Mouse (Mus musculus) MN1 (cell line): ENCODE data around the gene Prkag1.

Experiments
- DNase-seq: peaks from one replicate; pipeline ENCODE4 v3.0.0-alpha.2; 2016; ENCODE audit warnings: low spot score

Prkag1 gene

DNA sequence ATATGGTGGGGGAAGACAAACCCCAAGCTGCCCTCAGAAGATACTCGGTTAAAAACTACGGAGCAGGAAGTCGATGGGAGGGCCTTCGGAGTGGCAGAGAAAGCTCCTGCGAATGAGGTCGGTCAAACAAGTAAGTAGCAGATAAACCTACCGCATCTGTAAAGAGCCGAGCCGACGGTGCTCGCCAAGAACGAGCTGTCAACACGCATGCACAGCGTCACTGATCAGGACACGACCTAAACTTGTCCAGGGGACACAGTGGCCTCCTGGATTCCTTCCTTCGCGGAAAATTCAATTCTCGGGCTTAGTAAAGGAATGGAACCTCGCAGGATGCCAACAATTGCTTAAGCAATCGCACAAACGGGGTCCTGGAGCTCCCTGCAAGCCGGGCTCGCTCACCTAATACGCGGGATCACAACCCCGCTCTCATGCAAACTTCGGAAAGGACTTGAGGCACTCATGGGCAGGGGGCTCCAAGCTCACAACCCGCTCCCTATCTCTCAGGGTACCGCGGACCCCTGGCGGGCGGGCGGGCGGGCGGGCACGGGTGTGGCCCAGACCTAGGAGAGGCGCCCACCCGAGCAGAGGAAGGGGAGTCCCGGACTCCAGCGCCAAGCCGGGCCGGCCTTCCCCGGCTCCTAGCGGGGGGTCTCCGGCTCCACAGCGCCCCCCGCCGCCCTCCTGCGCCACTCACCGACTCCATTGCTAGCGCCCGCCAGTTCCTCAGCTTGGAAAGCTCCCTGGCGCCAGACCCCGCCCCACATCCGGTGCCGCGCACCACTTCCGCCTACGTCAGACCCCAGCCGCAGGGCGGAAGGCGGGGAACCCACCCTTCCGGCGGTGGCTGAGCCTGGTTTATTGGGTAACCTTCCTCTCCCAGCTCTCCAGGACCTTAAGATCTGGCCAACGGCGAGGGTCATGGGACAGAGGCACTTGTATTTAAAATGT, at the start of gene Prkag1:
Gene Prkag1, minus strand, starts transcription at position 786 of the 948 bp plus-strand sequence.
- DNase-seq, result peak; percentile 98

DNA sequence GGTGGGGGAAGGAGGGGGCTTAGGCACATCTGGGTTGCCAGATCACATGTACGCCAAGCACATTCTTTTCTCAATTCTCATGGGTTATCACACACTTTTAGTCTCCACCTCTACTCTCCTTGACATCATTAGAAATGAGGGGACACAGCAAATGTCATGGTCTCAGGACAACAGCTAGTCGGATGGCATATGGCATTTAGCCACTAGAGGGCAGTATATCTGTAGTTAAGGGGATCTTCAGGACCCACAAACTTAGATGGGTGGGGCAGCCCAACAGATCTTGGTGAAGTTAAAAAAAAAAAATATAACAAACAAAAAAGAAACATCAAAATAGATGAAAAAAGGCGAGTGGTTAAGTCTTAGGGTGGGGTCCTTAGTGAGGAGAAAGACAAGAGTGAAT, 46.0 kb upstream of the Prkag1 start:
- DNase-seq, result peak; percentile 90

DNA sequence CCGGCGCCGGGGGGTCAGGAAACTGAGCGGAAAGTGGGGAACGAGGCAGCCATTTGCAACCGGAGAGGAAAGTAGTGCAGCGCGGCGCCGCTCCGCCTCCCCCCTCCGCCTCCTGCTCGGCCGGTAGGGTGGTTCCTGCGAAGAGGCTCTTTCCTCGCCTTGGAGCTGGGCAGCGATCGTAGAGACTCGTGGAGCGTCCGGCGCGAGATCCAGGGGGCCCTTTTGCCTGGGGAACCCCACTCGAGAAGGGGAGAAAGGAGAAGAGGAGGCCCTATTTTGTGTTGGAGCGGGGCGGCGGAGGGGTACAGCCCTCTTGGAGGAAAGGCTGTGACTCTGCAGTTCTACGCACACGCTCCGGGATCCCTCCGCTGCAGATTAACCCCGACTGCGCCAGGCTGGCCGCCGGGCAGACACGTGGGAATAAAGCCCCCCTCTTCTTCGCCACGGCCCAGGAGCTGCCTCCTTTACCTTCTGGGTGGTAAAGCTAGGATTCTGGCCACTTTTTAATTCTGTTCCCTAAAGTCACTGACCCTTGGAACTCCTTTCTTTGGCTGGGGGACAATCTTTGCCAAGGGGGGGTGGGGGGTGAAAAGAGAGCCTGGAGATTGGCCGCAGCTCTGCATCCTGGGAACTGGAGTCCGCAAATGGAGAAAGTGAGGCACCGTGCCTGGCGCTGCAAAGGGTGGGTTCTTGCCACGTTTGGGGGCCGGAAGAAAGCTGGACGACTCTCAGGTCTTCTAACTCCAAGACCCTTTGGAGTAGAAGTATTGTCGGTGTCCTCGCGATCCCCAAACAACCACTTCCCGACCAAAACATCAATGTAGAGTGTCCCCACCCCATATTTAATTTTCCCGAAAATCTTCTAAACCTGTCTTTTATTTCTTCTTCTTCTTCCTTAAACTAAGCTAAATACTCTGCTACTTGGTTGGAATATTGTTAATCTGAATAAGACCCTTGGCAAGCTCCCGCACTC, 40.9 kb upstream of the Prkag1 start:
- DNase-seq, result peak; percentile 98

DNA sequence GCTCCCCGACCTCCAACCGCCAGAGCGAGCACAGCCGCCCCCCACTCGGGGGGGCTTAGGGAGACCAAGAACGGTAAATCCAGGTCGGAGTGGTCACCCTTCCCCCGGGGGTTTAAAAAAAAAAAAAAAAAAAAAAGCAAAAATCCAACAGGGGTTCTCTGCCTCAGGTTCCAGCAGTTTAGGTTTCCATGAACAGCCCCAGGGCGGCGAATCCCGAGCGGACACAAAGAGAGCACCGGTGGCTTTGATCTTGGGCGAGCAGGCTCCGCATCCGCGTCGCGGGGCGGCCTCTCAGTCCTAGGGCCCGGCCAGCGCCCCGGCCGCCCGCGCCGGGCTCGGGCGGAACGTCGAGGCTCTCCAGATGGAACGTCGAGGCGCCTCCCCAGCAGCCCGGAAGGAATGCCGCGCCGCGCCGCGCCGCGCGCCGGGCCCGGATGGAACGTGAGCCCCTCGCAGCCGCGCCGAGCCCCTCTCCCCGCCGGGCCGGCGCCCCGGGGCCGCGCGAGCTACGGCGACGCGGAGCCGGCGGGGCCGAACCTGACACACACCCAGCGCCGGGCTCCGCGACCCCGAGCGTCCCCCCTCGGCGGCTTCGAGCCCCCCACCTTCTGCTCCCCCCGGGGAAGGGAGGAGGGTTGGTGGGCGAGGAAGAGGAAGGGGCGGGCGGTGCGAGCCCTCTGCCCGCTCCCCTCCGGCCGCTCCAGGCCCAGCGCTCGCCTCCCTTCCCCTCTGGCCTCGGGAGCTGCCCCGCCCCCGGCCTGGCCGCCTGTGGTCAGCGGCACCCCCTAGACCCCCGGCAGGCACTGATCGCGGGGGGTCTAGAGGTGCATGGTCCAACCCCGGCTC, 40.0 kb upstream of the Prkag1 start, which contains the start of gene Kmt2d:
Gene Kmt2d, minus strand, starts transcription at position 135 of the 846 bp plus-strand sequence.
- DNase-seq, result peak; percentile 77

DNA sequence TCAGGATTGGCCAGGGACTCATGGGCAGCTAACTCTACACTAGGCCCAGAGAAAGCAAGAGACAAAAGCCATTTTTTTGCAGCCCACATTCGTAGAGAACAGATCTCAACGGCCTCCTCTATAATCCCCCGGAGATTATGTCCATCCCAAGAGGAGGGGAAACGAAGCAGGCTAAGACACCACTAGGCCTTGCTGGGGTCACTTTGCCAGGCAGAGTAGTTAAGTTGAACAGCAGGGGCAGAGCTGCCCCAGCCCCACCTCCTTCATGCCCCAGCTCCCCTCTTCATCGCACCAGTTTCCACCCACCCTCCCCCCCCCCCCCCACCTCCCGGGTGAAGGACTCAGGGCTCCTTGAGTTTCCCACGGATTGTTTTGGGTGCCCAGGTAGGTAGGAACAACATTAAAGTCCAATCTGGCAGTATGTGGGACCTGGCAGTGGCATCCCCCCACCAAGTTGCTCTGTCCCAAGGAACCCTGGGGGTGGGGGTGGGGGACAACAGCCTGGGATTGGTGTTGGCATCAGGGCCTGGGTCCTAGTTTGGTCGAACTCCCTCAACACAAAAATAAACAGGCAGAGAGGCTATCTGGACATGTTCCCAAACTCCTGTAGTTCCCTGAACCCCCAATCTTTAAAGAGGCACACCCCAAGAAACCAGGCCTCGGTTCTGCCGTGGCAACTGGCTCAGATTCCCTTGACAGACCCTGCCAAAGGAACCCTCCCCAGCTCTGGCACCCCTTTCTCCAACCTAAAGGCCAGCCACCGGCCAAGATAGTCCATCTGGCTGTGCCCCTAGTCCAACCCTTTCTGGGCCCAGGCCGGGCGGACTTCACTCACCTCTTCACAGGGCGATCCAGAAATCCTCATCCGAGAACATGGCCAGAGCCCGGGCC, 39.1 kb upstream of the Prkag1 start:
- peak; percentile 63 for DNase-seq

DNA sequence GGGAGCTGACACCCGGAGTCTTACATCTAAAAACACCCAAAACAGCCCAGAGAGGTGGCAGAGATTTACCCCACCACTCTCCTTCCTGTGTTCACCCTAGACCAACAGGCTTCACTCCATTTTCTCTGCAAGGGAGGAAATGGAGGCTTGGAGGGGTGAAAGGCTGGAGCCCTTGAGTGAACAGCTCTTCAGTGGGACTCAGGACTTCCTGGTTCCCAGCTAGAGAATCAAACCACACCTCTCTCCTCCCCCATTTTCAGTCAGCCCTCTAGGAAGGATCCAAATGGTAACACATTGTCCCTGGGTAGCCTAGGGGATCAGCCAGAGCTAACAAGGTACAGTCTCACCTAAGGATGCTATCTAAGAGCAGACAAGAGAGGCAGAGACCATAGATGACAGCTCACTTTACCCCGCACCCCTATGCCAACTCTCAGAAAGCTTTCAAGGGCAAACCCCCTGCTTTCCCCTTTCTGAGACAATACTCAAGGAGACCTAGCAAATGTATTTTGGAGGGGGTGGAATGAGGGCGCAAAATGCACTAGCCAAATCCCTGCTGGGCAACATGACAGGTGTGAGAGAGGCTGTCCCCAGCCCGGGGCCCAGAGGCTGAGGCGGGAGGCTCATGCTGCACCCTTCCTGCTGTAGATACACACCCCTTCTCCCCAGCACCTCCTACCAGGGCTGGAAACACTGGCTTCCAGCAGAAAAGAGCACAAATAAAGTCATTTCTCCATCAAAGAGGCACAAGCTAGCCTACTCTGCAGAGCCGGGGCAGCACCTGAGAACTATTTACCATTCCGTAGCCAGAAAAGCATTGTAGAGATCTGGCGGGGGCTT, 38.2 kb upstream of the Prkag1 start:
- no peak for DNase-seq

DNA sequence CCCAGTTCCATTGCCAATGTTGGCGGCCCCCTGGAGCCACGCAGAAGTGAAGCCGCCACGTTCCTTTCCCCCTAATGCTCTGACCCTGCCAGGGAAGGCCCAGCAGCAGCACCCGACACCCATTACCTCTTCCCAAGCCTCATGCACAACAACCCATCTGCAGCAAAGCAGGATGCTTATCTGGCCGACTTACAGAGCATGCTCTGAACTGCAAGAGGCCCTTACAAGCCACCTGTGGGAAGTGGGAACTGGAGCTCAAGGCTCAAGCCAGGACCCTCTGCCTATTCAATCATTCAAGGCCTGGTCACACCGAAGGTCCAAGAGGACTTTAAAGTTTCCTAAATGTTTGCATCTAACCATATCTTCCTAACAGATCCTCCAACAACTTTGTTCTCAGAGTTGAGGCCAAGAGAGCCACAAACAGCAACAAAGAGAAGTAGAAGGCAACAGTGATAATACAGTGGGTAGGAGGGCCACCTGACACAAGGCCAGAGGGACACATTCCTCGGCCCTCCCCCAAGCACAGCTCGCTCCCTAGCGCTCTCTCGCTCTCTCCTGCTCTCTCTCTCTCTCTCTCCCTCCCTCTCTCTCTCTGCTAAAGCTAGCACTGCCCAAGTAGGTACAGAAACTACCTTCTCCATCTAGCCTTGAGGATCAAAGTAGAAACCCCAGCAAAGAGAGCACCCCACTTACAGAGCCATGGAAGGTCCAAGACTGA, 37.2 kb upstream of the Prkag1 start:
- no peak for DNase-seq

DNA sequence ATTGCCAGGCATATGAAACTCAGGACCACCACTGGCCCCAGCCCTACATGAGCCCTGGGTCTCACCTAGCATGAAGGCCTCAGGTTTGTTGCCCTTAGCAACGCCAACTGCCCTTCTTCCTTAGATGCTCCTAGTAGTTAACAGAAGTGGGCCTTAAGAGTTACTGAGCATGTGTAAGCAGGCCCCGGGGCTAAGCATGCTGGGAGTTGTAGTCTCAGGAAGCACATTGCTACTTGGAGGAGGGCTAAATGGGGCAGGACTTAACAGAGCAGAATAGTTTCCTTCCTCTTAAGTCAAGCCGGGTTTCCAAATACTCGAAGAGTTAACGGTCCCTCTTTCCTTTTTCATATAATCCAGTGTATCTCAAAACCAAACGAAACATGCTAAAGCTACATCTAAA, 36.0 kb upstream of the Prkag1 start:
- no peak for DNase-seq

DNA sequence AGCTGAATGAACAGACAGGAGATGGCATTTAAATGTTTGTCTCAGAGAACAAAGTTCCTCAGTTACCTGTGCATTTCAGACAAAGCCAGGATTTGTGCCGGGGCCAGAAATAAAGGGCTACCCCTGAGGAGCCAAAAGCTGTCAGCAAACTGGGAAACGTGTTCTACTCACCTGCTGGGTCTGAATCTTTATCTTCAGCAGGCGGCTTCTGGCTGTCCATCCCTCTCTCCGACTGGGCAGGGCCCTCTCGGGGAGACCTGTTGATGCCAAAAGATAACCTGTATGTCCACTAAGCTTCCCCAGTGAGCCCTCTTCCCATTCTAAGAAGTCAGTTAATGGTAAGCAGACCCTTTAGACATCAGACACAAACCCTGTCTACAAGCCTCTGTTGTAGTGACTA, 35.2 kb upstream of the Prkag1 start:
- no peak for DNase-seq

DNA sequence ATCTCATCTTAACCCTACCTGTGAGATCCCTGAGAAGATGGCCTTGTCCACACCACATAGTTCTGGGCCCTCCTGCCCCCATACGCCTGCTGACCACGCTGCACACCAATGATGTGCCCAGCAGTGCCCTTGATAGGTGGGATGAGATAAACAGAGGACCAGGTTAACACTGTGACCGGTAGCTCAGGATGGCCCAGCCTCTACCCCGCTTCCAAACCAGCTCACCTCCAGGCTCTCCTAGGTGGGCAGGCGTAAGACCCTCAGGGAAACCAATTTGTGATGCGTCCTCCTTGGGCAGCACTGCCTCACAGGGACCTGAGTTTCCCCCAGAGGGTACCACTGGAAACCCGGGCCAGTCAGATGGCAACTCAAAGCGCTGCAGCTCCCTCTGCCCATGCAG, 34.5 kb upstream of the Prkag1 start:
- no peak for DNase-seq

DNA sequence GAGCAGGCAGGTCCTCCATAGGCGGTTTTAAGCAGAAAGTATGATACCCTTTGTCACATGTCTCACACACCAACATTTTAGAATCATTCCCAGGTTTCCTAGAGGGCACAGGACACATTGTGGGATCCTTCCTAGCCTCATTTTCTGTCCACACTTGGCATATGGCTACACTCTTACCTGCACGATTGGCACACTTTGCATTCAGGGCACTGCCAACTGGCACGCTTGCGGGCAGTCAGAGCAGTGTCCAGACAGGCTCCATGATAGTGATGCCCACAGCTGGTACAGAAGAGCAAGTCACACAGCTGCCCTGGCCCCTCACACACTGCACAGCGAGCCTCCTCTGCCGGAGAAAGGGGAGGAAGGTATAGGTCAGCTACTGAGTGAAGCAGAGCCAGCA, 33.6 kb upstream of the Prkag1 start:
- DNase-seq, result no peak

DNA sequence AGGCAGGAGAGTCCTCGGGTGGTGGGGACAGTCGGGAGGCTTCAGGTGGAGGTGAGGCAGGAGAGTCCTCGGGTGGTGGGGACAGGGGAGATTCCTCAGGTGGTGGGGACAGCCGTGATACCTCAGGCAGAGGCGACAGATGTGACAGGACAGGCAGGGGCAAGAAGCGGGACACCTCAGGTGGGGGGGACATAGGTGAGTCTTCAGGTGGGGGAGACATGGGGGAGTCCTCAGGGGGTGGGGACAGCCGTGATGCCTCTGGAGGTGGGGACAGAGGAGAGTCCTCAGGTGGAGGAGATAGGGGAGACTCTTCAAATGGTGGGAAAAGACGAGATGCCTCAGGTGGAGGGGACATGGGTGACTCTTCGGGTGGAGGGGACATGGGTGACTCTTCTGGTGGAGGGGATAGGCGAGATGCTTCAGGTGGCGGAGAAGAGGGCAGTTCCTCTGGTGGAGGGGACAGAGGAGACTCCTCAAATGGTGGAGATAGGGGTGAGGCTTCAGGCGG, 32.2 kb upstream of the Prkag1 start:
- DNase-seq, result no peak

DNA sequence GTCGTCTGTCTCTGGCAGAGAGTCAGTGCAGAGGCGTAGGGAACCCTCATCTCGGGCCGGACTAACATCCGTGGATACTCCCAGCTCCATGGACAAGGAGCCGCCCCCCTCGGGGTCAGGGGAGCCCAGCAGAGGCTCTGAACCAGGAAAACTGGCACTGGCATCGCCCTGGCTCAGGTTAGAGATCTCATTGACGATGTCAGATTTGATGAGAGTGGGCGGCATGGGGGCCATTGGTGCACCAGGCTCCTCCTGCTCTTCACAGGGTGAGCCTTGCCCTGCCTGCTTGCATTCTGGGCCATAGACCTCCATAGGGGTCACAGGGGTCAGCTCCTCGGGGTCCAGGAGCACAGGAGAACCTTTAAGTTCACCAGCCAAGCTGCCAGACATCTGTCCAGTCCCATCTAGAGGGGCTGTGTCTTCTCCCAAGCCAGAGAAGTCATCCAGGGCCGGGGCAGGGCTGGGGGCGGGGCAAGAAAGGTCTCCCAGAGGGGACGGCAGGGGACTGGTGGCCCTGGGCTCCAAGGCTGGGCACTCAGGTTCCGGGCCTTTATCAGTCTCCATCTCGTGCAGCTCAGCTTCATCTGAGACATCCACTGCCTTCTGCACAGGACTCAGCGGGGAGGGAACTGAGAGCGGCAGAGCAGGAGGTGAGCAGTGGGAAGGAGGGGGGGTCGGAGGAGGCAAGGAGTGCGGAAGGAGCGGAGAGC, 30.5 kb upstream of the Prkag1 start:
- DNase-seq, result peak; percentile 46

DNA sequence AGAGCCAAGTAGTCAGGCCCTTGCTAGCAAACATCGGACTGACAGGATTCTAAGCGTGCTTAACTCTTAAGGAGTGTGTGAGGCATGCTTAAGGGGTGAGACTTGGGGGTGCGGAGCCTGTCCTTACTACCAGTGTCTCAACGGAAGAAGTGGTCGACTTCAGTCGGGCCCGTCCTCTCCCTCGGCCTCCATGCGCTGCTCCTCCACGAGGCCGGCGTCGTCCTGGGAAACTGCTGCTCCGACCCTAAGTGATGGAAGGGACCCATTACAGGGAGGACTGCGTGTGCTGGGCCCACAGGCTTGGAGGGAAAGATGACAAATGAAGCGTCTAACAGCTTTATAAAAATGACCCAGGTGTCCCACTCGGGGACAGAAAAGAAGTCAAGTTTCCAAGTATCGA, 29.6 kb upstream of the Prkag1 start:
- DNase-seq, result no peak

DNA sequence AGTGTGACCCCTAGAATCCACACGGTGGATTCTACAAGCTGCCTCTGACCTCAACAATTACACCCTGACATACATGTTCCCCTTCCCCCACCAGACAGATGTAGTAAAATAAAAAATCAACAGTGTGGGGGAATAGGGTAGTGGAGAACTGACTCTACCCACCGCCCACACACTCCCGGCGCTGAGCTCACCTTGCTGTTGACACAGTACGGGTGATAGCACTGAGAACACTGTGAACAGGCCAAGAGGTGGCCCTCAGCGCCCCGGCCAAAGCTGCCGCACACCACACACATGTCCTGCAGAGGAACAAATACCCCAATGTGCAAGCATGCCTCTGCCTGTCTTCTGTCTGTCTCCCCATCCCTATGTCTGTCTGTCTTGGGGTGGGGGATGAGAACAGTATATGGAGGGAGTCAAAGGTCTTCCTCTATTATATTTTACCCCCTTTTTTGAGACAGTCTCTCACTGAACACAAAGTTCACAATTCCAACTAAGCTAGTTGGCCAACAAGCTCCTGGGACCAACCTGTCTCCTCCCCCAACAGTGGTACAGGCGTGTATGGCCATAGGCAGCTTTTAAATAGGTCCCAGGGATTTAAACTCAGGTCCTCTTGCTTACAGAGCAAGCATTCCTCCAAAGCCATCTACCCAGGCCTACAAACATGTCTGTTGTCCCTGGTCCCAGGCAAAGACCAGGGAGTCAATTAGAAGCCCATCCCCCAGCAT, 28.2 kb upstream of the Prkag1 start:
- no peak for DNase-seq

DNA sequence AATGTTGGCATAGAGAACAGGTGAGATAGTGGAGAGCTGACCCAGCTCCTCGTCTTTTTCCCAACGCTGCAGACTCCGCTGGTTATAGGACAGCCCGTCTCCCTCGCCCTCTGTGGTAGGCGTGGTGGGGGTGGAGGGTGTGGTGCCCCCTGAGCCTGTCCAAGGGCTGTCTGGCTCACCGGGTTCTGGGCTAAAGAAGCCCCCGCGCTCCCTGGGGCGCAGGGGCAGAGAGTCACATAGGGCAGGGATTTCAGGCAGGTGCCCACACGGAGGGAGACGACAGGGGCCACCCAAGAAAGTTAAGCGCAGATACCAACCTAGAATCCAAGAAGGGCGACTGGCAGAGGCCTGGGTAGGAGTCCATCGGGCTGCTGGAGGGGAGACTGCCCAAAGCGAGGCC, 22.9 kb upstream of the Prkag1 start:
- DNase-seq, result no peak

DNA sequence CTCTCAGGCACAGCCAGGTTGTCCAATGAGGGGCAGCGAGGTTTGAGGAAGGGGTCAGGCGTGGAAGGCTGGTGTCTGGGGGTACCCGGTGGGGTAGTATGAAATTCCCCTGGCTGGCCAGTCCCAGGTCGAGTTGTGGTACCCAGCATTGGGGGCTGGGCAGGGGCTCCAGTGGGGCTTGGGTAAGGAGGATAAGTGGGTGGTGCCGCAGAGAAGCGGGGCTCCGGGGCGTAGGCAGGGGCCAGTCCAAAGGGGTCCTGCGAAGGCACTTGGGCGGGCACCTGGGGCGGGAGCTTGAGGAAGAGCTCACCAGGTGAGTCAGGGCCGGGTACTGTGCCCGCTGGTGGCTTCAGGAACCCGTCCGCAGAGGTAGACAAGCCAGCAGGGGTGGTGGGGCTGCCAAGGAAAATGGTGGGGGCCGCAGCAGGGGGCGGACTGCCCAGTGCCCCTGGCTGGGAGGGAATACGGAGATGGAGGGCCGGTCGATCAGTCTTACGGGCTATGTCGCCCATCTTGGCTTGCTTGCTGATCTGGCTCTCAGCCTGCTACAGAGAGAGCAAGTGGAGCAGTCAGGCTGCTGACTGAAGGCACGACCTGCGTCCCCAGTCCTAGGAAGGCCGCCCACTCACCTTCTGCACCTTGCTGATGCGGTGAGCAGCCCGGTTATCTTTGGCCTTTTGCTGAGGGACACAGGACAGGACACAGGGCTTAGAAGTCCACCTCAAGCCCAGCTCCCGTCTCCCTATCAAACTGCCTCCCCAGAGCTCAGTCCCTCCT, 22.0 kb upstream of the Prkag1 start:
- no peak for DNase-seq
